Mouse (Mus musculus): Measurements from ENCODE around the gene Abcc5. TPM values are rescaled to one million over a fixed set of nuclear protein-coding genes. Genes with fewer than 3 reads are reported as not detected.
"Not testable (repeated sequence)": the region's sequence is repeated elsewhere in the genome, so short reads cannot be mapped to it uniquely, and the experiment has no call there.

Gene Abcc5
- polyA plus RNA-seq, 1 experiment: 132 TPM

GRCm38 (mm10) chr16:20371731-20372130, 54.5 kb downstream of the Abcc5 start:
- H3K27ac ChIP-seq (ENCODE audit: insufficient read depth, low read depth, low read length): peak overlapping the region; percentile 47
- peaks cover 14% of the 10 kb centered on the region for H3K4me1 ChIP-seq (ENCODE audit: control insufficient read depth, insufficient read depth, low read length)
- no peak for TF ChIP-seq POLR2A (IDR thresholded peaks at IDR 0.05; ENCODE audit: borderline replicate concordance, low read depth, low read length)
- no peak for TF ChIP-seq CTCF (IDR thresholded peaks at IDR 0.05; ENCODE audit: low read depth, low read length)
- H3K4me3 ChIP-seq (ENCODE audit: insufficient read depth, low read length): no peak overlapping the region

GRCm38 (mm10) chr16:20368221-20368620, 58.0 kb downstream of the Abcc5 start:
- Histone ChIP-seq H3K4me1 (ENCODE audit: control insufficient read depth, insufficient read depth, low read length) (peaks cover 14% of the 10 kb centered on the region), H3K4me3 (ENCODE audit: insufficient read depth, low read length) (no peak overlapping the region), H3K27ac (ENCODE audit: insufficient read depth, low read depth, low read length) (no peak overlapping the region)
- TF ChIP-seq POLR2A (IDR thresholded peaks at IDR 0.05; ENCODE audit: borderline replicate concordance, low read depth, low read length) (no peak), CTCF (IDR thresholded peaks at IDR 0.05; ENCODE audit: low read depth, low read length) (no peak)

- H3K4me1 ChIP-seq (ENCODE audit: control insufficient read depth, insufficient read depth, low read length): peaks cover 11% of the 10 kb centered on the region
- no peak for TF ChIP-seq CTCF (IDR thresholded peaks at IDR 0.05; ENCODE audit: low read depth, low read length)
- TF ChIP-seq POLR2A (IDR thresholded peaks at IDR 0.05; ENCODE audit: borderline replicate concordance, low read depth, low read length): no peak
- no peak overlapping the region for H3K4me3 ChIP-seq (ENCODE audit: insufficient read depth, low read length)
- no peak overlapping the region for H3K27ac ChIP-seq (ENCODE audit: insufficient read depth, low read depth, low read length)
Measured at GRCm38 (mm10) chr16:20362121-20362520, 64.1 kb downstream of the Abcc5 start.

- H3K27ac ChIP-seq (ENCODE audit: insufficient read depth, low read depth, low read length): not testable (repeated sequence)
Measured at GRCm38 (mm10) chr16:20361496-20361895, 64.7 kb downstream of the Abcc5 start.

GRCm38 (mm10) chr16:20359643-20360295, 66.4 kb downstream of the Abcc5 start:
- TF ChIP-seq CTCF (IDR thresholded peaks at IDR 0.05; ENCODE audit: low read depth, low read length) (no peak), POLR2A (IDR thresholded peaks at IDR 0.05; ENCODE audit: borderline replicate concordance, low read depth, low read length) (no peak)
- Histone ChIP-seq H3K4me1 (ENCODE audit: control insufficient read depth, insufficient read depth, low read length) (peaks cover 14% of the 10 kb centered on the region), H3K4me3 (ENCODE audit: insufficient read depth, low read length) (no peak overlapping the region), H3K27ac (ENCODE audit: insufficient read depth, low read depth, low read length) (no peak overlapping the region)

More at GRCm38 (mm10) chr16:20361496-20361895, 64.7 kb downstream of the Abcc5 start:
- H3K4me3 ChIP-seq (ENCODE audit: insufficient read depth, low read length): not testable (repeated sequence)
- peaks cover 14% of the 10 kb centered on the region for H3K4me1 ChIP-seq (ENCODE audit: control insufficient read depth, insufficient read depth, low read length)

- peaks cover 14% of the 10 kb centered on the region for H3K4me1 ChIP-seq (ENCODE audit: control insufficient read depth, insufficient read depth, low read length)
- H3K4me3 ChIP-seq (ENCODE audit: insufficient read depth, low read length): no peak overlapping the region
- H3K27ac ChIP-seq (ENCODE audit: insufficient read depth, low read depth, low read length): peak overlapping the region; percentile 60
- no peak for TF ChIP-seq POLR2A (IDR thresholded peaks at IDR 0.05; ENCODE audit: borderline replicate concordance, low read depth, low read length)
- TF ChIP-seq CTCF (IDR thresholded peaks at IDR 0.05; ENCODE audit: low read depth, low read length): no peak
Measured at GRCm38 (mm10) chr16:20357837-20358236, 68.4 kb downstream of the Abcc5 start.

GRCm38 (mm10) chr16:20354762-20355161, 71.4 kb downstream of the Abcc5 start:
- Histone ChIP-seq H3K27ac (ENCODE audit: insufficient read depth, low read depth, low read length) (no peak overlapping the region), H3K4me1 (ENCODE audit: control insufficient read depth, insufficient read depth, low read length) (peaks cover 14% of the 10 kb centered on the region), H3K4me3 (ENCODE audit: insufficient read depth, low read length) (no peak overlapping the region)
- no peak for TF ChIP-seq CTCF (IDR thresholded peaks at IDR 0.05; ENCODE audit: low read depth, low read length)
- no peak for TF ChIP-seq POLR2A (IDR thresholded peaks at IDR 0.05; ENCODE audit: borderline replicate concordance, low read depth, low read length)

GRCm38 (mm10) chr16:20354011-20354410, 72.2 kb downstream of the Abcc5 start:
- H3K4me1 ChIP-seq (ENCODE audit: control insufficient read depth, insufficient read depth, low read length): peaks cover 14% of the 10 kb centered on the region
- H3K4me3 ChIP-seq (ENCODE audit: insufficient read depth, low read length): no peak overlapping the region
- H3K27ac ChIP-seq (ENCODE audit: insufficient read depth, low read depth, low read length): no peak overlapping the region
- TF ChIP-seq POLR2A (IDR thresholded peaks at IDR 0.05; ENCODE audit: borderline replicate concordance, low read depth, low read length) (no peak), CTCF (IDR thresholded peaks at IDR 0.05; ENCODE audit: low read depth, low read length) (no peak)

GRCm38 (mm10) chr16:20345464-20345863, 80.7 kb downstream of the Abcc5 start:
- no peaks in the 10 kb centered on the region for H3K4me1 ChIP-seq (ENCODE audit: control insufficient read depth, insufficient read depth, low read length)

GRCm38 (mm10) chr16:20338616-20339015, 87.6 kb downstream of the Abcc5 start:
- H3K4me1 ChIP-seq (ENCODE audit: control insufficient read depth, insufficient read depth, low read length): no peaks in the 10 kb centered on the region
- H3K4me3 ChIP-seq (ENCODE audit: insufficient read depth, low read length): no peak overlapping the region
- H3K27ac ChIP-seq (ENCODE audit: insufficient read depth, low read depth, low read length): no peak overlapping the region
- no peak for TF ChIP-seq CTCF (IDR thresholded peaks at IDR 0.05; ENCODE audit: low read depth, low read length)
- no peak for TF ChIP-seq POLR2A (IDR thresholded peaks at IDR 0.05; ENCODE audit: borderline replicate concordance, low read depth, low read length)

More at GRCm38 (mm10) chr16:20345464-20345863, 80.7 kb downstream of the Abcc5 start:
- Histone ChIP-seq H3K4me3 (ENCODE audit: insufficient read depth, low read length) (no peak overlapping the region), H3K27ac (ENCODE audit: insufficient read depth, low read depth, low read length) (no peak overlapping the region)
- no peak for TF ChIP-seq POLR2A (IDR thresholded peaks at IDR 0.05; ENCODE audit: borderline replicate concordance, low read depth, low read length)
